Mouse (Mus musculus) kidney, adult 11 months (tissue): ENCODE data around the gene C2cd2l.
"Not testable (repeated sequence)": the region's sequence is repeated elsewhere in the genome, so short reads cannot be mapped to it uniquely, and the experiment has no call there.

Experiments used
- DNase-seq: peaks from one replicate; pipeline ENCODE4 v3.0.0; 2022

The C2cd2l gene

GRCm38 (mm10) chr9:44311136-44312134, 8.7 kb downstream of the C2cd2l start:
- DNase-seq, result peak; percentile 62

DNA sequence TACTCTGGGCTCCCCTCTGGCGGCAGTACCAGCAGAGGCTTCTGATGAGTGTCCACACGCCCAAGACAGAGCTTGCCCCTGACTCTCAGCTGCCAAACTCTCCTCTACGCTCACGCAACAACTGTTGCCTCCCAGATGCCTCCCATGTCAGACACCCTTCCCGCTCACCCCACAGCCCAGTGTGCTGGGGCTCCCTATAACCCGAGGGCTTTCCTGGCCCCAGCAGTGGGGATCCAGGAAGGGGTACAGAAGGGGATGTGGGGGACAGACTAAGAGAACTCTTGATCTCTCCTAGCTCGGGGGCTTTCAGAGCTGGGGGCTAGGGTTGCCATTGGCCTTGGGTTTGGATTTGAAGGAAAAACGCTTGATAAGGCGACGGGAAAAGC, 9.3 kb downstream of the C2cd2l start:
- no peak for DNase-seq

DNA sequence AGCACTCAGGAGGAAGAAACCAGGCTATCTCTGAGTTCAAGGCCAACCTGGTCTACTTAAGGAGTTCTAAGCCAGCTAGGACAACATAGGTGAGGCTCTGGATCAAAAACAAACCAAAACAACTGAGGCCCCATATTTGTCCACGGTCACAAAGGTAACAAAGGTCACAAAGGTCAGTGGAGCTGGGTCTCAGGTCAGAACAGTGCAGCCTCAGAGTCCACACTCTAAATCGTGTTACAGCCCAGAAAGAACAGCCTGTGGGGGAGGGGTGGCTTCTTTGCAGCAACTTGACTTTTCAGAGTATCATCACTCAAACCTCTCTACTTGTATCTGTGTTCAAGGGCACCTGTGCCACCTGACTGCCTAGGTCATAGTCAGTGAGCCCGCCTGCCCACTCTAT, 10.3 kb downstream of the C2cd2l start:
- no peak for DNase-seq

GRCm38 (mm10) chr9:44307248-44307647, 12.8 kb downstream of the C2cd2l start:
- no peak for DNase-seq

DNA sequence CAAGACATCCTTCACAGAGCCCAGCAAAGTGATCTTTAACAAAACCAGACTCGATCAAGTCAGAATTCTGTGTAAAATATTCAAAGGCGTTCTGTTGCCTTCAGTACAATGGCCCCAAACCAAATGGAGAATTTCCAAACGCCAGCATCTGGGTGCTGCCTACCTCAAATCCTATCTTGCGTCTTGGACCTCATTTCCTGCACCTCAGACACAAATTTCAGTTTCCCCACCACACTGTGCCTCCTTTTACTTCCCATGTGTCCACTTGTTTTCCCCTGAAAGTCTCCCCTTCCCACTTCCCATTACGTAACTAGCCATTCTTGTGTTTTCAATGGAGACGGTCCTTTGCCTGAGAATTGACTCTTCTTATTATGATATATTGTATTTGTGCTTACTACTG, 13.6 kb downstream of the C2cd2l start:
- DNase-seq, result no peak

GRCm38 (mm10) chr9:44305466-44306079, 14.5 kb downstream of the C2cd2l start, which contains the start of gene Hinfp:
Gene Hinfp, minus strand, starts transcription at chr9:44305671.
- DNase-seq, result peak; percentile 99

DNA sequence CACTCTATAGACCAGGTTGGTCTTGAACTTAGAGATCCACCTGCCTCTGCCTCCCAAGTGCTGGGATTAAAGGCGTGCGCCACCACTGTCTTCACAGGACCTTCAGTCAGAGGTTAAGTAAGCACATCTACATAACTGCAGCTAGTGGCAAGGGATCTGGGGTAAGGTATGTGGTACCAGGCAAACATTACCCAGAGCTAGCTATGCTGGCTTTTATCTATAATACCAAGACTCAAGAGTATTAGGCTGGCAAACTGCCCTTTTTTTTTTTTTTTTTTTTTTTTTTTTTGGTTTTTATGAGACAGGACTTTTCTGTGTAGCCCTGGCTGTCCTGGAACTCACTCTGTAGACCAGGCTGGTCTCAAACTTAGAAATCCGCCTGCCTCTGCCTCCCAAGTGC, 20.1 kb downstream of the C2cd2l start:
- not testable (repeated sequence) for DNase-seq

- DNase-seq, result peak; percentile 54
Observed at GRCm38 (mm10) chr9:44292490-44292889, 27.6 kb downstream of the C2cd2l start.

GRCm38 (mm10) chr9:44288959-44289291, 31.2 kb downstream of the C2cd2l start:
- DNase-seq, result no peak

DNA sequence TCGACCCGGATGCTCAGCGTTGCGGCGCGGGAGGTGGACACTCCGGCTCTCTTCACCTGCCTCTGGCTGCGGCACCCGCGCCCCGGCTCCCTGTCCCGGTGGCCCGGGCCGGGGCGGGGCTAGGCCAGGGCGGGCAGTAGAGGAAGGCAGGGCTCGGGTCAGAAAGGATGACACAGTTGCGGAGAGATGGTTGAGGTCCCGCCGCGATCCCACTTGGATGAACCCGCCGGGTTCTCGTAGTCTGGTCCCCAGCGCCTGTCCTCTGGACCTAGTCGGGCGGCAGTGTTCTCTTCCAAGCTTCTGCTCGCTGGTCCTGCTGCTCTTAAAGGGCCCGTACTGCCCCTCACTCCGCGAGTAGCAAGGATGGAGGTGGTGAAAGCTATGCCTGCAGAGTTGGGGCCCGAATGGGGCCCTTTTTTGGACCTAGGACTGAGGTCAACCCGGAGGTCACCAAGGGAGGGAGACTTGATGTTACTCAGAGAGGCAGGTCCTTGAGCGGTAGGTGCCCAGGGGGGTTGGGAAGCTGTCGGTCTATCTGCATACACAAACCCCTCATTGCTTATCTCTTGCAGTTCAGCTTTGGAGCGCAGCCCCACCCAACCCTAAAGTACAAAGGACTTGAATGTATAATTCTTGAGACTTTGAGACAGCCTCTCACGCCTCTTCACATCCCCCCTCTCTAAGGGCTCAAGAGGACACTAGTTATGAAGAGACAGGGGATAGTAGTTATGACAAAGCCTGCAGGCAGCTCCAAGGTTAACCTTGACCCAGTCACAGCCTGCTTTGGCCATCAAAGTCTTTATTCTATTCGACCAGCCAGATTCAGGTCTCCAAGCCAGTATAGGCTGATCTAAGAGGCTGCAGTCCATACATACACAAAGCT, 31.8 kb downstream of the C2cd2l start, which contains the start of gene Abcg4:
Gene Abcg4, minus strand, starts transcription at position 540 of the 883 bp plus-strand sequence.
- DNase-seq, result no peak

DNA sequence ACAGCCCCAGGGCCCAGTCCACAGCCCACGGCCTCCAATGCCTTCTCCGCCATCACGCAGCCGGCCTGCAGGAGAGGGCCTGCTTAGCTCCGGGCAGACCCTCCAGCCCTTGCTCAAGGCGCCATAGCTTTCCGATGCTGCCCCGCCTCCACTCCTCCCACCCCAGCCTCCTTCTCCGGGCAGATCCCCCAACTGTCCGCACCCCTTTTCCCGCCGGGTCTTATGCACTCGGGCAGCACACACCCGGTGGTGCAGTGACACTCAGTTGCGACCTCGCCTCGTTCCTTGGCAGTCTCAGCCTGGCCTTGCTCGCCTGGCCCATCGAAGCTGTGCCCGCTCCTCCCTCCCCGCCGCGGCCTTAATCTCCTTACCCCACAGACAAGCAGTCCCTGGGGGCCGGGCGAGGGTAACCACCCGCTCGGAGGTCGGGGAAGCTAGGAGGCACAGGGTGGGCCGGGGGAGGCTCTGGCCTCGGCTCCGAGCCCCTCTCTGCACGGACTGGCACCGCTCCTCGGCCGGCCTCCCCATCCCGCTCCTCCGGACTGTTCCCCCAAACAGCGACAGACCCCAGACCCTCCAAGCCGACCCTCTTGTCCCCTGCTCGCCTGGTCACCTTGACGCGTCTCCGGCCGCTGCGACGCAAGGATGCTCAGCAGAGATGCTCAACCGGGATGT, 32.5 kb downstream of the C2cd2l start:
- no peak for DNase-seq

GRCm38 (mm10) chr9:44287003-44287400, 33.1 kb downstream of the C2cd2l start:
- DNase-seq, result no peak

DNA sequence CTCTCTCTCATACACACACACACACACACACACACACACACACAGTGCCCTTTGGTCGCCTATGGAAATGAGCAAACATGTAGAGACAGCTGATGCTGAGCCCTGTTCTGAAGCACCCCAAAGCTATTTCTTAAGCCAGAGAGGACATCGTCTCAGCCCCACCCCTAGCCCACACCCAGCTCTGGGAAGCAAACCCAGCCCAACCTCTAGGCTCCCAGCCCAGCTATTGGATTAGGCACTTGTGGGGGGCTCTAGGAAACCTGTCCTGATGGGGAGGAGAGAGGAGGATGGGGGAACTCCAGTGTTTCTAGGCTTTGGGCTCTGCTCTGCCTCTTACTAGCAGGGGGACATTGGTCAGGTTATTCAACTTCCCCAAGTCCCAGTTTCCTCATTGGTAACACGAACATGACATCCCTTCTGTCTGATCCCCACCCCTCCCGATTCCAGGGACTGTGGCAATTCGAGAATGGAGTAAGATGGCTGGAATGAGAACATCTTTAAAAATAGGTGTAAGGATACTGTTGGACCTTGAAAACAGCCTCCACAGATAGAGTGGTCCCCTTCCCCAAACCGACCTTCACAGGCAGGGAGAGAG, 33.7 kb downstream of the C2cd2l start:
- DNase-seq, result no peak

- no peak for DNase-seq
Observed at GRCm38 (mm10) chr9:44283183-44283582, 36.9 kb downstream of the C2cd2l start.

- no peak for DNase-seq
Observed at GRCm38 (mm10) chr9:44269973-44270372, 50.1 kb downstream of the C2cd2l start.

DNA sequence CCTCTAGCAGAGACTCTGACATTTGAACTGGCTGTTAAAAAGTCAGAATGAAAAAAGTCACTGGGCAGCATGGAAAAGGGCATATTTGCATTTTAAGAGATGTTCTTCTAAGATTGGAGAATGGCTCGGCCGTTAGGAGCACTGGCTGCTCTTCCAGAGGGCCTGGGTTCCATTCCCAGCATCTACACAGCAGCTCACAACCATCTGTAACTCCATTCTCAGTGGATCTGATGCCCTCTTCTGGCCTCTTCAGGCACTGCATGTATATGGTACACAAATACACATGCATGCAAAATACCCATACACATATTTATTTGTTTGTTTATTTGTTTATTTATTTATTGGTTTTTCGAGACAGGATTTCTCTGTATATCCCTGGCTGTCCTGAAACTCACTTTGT, 51.0 kb downstream of the C2cd2l start:
- no peak for DNase-seq

DNA sequence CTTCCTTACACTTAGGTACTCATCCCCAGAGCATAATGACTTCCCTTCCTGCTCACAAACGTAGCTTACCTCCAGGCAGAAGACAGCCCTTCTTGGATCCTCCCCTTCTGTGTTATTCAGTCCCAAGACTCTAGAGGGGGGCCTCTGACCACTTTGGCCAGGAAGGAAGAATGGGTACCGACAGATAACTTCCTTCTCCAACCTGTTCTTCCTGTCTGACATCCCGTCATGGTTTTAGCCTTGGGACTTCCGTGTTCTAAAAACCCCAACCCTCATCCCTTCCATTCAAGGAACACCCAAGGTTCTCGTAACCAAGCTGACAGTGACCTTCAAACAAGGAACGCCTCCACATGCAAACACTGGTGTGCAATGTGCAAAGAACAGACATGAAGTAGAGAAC, 51.7 kb downstream of the C2cd2l start, which contains the start of gene Nlrx1:
Gene Nlrx1, minus strand, starts transcription at position 168 of the 400 bp plus-strand sequence.
- no peak for DNase-seq

GRCm38 (mm10) chr9:44268027-44268360, 52.1 kb downstream of the C2cd2l start:
- DNase-seq, result peak; percentile 92

DNA sequence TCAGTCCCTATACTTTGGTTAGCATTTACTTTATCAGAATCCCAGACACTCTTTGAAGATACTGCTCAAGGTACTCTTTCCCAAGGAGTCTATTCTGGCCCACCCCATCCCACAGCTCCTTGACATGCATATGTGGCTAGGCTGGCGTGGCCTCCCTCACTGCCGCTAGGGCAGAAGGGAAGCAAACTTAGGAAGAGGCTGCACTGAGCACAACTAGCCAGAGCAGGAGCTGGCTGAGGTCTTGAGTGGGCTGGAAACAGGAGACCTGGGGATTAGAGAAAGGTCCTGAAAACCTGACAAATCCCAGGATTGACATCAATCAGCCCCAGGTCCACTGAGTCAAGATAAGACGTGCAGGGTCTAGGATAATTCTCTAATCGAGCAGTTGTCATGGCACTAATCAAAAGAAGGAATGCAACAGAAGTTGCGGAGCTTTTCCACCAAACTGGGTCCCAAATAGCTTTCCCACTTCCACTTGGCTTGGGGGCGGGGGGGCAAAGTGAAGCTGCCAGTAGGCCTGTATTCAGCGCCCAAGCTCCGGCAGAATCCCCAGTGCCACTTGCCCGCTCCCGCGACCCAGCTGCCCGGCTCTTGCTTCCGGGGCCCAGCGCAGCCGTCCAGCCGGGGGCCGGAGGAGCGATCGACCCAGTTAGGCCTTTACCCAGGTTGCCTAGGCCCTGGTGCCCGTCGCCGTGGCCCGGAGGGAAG, 52.6 kb downstream of the C2cd2l start:
- DNase-seq, result no peak

GRCm38 (mm10) chr9:44266478-44267226, 53.4 kb downstream of the C2cd2l start:
- DNase-seq, result no peak

GRCm38 (mm10) chr9:44261388-44261787, 58.7 kb downstream of the C2cd2l start:
- DNase-seq, result no peak
